16 mouse cellular contexts compared by ENCODE assay signal in the genomic region with DNA sequence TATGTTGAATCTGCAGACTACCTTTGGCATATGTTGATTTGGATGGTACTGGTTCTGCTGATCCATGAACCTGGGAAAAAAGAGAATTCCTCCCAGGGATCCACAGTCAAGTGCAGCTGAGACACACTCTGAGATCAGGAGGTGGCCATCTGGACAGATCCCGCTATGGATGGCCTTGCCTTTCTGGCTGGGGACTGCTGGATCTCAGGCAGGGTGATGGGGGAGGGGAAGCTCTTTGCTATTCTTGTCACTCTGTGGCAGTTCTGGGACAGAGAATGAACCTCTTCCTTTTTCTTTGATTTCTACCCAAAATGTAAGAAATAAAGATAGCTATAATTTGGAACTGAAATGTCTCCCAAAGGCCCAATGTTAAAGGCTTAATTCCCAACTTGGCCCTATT. TPM values are rescaled to one million over a fixed set of nuclear protein-coding genes. Genes with fewer than 3 reads are reported as not detected.
A peak's percentile ranks its signal among the peaks of the same experiment; 100 is the strongest.
DNase-seq lines count a peak whose midpoint lies in the region.
"Had no signal": no experiment of that assay in that cellular context is flagged by ENCODE, and none has a peak within 500 bp of the region (broad histone marks: within the 10 kb centered on the region; RNA-seq: fewer than 3 reads in every experiment).

No protein-coding gene starts in this region.

- intact Hi-C loops in left cerebral cortex, postnatal 4 days (cut with DNase I) = no loop called here

- DNase-seq in cerebellum, postnatal 10 days = peak; percentile 67 to 70
- no peak for DNase-seq in cerebellum, adult 9-11 months
- peak; percentile 27 for DNase-seq in left cerebral cortex, postnatal 4 days
- no peak for DNase-seq in left cerebral cortex, adult 18-20 months (ENCODE audit: low spot score in 2 of 2)
- peak; percentile 6 for DNase-seq in right cerebral cortex, postnatal 14 days
- no peak for DNase-seq in right cerebral cortex, postnatal 4 days
- DNase-seq: adrenal gland, adult 8-10 months; adrenal gland, postnatal 14 days; adrenal gland, postnatal 36 days; B cell, adult 2 months; cerebellum, adult 11 months; cerebellum, adult 9-10 months; cerebellum, postnatal 36 days; embryo, embryonic 11 days had no signal

RNA-seq across cellular contexts. Expression of a gene that starts 46.8 kb away (rescaled TPM):
- 10 to 100 TPM; 24.2 to 25.3 TPM for total RNA-seq in left cerebral cortex, postnatal 4 days (2021)
- total RNA-seq in left cerebral cortex, adult 18-20 months (2021) = 10 to 100 TPM; 54.5 to 79.2 TPM
- total RNA-seq: adrenal gland, postnatal 14 days; common myeloid progenitor, adult 5-6 weeks; G1E had no signal

Comparison
In these comparisons a context has a peak if more than half of its experiments do, and no peak if none do; other contexts are left out.
1. DNase-seq: peak in cerebellum, postnatal 10 days (2 of 2), left cerebral cortex, postnatal 4 days (single experiment) and right cerebral cortex, postnatal 14 days (single experiment); none in cerebellum, adult 9-11 months (single experiment), left cerebral cortex, adult 18-20 months (0 of 2) and right cerebral cortex, postnatal 4 days (single experiment).